Mouse (Mus musculus) bone marrow, adult 2 months (tissue): ENCODE measurements around the gene Opa3. TPM values are rescaled to one million over a fixed set of nuclear protein-coding genes. Genes with fewer than 3 reads are reported as not detected.

Experiments
- H3K27ac ChIP-seq: fragments of 200-500 bp; 2 replicates; pipeline ENCODE4 v1.5.1; 2012; ENCODE audit warnings: low read depth, mild to moderate bottlenecking, control low read depth, inconsistent platforms, low read length; ENCODE audit not compliant: control insufficient read depth, poor library complexity, insufficient read depth
- H3K4me1 ChIP-seq: fragments of 200-500 bp; 2 replicates; pipeline ENCODE4 v1.6.1; 2011; ENCODE audit warnings: low read length; ENCODE audit not compliant: control insufficient read depth, insufficient read depth
- H3K4me3 ChIP-seq: fragments of 200-500 bp; replicated peaks from 2 replicates; pipeline ENCODE3; 2011; ENCODE audit warnings: mild to moderate bottlenecking, low read depth, low read length, control low read depth; ENCODE audit not compliant: control insufficient read depth
- CTCF ChIP-seq: fragments of 200-500 bp; IDR thresholded peaks from 2 replicates; pipeline ENCODE4 v1.5.1; 2011; ENCODE audit warnings: low read length, control low read depth; ENCODE audit not compliant: control insufficient read depth, insufficient read depth
- POLR2A ChIP-seq: fragments of 200-500 bp; IDR thresholded peaks from 2 replicates; pipeline ENCODE4 v1.6.1; 2011; ENCODE audit warnings: low read depth, mild to moderate bottlenecking, control low read depth, low read length, borderline replicate concordance; ENCODE audit not compliant: control insufficient read depth
- WGBS: fragments of 180-500 bp; shearing (Covaris S2); methylation state at CpG from one replicate; pipeline ENCODE4 v1.1.7; 2018; 5-methylcytosine and 5-hydroxymethylcytosine counted together
- polyA plus RNA-seq: library from polyadenylated mRNA; stranded (reverse); fragments of >200 nt; gene quantifications from 2 replicates; pipeline ENCODE4 v1.2.4, GENCODE M21; 2011; ENCODE audit warnings: low replicate concordance; ENCODE audit not compliant: missing spikeins, insufficient read depth, insufficient read length

The Opa3 gene
- polyA plus RNA-seq, 1 experiment: 7.5 TPM

DNA sequence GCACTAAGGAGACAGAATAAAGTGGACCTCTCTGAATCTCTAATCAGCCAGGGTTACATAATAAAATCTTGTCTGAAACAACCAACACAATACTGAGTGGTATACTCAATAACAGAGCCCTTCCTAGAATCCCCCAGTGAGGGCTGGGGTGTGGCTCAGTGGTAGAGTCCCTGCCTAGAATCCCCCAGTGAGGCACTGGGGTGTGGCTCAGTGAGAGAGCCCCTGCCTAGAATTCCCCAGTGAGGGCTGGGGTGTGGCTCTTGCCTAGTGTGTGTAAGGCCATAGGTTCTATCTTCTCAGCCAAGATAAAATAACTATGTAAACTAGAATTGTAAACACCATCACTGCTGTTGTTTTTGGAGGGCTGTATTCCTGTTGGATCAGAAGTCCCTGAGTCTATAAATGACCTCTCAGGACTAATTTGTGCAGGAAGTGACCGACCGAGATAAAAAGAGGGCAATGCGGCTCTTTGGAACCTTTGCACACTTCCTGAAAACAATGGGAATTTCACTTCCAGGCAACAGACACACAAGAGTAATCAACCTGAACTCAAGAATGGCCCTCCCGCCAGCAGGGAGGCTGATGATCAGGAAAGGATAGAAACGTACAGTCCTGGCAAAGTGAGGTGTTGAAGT lies 17.0 kb upstream of the Opa3 start:
- Histone ChIP-seq H3K27ac (no peak overlapping the region), H3K4me1 (no peaks in the 10 kb centered on the region; the same call in 1 of the 2 replicates), H3K4me3 (no peak overlapping the region)
- TF ChIP-seq POLR2A (no peak), CTCF (no peak)
- 72% methylated on average over 5 of the region's 5 CpGs for WGBS

DNA sequence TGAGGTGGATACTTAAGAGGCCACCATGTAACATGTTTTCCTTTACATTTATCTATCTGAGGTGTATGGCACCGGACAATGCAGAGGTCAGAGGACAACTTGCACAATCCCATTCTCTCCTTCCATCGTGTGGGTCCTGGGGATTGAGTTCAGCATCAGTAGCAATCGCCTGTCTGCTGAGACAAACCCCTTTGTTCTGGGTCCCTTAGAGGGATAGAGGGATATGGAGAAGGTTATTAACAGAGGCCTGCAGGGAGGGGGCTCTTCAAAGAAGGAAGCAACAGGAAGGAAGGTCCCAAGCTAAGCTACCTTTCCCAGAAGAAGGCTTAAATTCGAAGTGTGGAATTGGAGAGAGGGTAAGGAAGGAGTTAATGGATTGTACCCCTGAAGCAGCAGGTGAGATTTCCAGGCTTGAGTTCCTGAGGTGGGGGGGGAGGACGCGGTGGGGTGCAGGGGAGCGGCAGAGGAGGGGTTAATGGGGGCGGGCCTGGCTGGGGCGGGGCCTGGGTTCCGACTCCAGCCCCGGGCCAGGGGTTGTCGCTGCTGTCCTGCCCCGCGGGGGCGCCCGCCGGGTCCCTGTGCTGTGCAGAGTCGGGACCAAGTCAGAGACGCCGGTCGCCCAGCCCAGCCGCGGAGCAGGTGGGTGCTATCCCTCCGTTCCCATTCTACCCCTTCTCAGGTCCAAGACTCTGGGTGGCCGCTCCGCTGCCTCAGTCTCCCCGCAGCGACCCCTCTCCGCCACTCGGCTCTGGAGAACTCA lies 16.0 kb upstream of the Opa3 start, which contains the start of gene Gpr4:
Gene Gpr4 (plus strand): TSS at position 543 of the 760 bp plus-strand sequence.
- Histone ChIP-seq H3K27ac (no peak within 1 kb of the TSS), H3K4me3 (no peak within 1 kb of the TSS), H3K4me1 (no peaks in the 10 kb centered on the region; the same call in 1 of the 2 replicates)
- 8% methylated on average over 28 of the region's 30 CpGs for WGBS
- TF ChIP-seq POLR2A (no peak), CTCF (no peak)

DNA sequence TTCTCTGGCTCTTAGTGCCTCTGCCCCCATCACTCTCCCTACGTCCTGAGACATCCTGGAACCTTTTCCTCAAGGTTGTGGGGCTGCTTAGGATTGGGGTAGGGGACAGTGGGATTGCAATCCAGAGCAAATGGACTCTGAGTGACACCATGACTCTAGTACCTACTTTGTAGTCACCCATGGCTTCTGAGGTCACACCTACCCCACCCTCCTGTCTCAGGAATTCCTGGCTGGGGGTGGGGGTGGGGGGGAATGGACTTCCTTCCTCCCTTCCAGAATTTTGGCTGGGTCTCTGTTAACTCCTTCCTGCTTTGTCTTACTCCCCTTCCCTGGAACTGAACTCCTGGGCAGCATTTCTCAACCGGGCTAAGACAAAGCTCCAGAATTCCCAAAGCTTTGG lies 14.7 kb upstream of the Opa3 start:
- no peak overlapping the region for H3K27ac ChIP-seq
- no peaks in the 10 kb centered on the region; the same call in 1 of the 2 replicates for H3K4me1 ChIP-seq
- H3K4me3 ChIP-seq: no peak overlapping the region
- 77% methylated on average over 2 of the region's 2 CpGs for WGBS
- TF ChIP-seq POLR2A: no peak
- no peak for TF ChIP-seq CTCF

DNA sequence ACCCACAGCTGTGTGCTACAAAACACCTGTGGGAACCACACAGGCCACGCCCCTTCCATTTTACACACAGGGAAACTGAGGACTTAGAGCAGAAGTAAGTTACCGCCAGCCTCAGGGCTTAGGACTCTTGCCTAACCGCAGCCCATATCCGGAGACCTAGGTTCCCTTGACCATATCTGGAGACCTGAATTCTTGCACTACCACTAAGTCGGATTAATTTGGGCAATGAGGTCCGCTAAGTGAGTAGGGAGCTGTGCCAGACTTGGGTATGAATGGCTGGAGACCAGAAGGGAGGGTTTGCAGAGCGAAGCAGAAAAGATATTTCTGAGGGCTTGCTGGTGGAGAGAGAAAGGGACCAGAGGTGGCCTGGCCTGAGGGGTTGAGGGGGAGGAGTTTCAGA lies 13.8 kb upstream of the Opa3 start:
- no peak for TF ChIP-seq CTCF
- no peak for TF ChIP-seq POLR2A
- 8% methylated on average over 7 of the region's 7 CpGs for WGBS
- no peak overlapping the region for H3K4me3 ChIP-seq
- H3K27ac ChIP-seq: no peak overlapping the region
- H3K4me1 ChIP-seq: no peaks in the 10 kb centered on the region; the same call in 1 of the 2 replicates

DNA sequence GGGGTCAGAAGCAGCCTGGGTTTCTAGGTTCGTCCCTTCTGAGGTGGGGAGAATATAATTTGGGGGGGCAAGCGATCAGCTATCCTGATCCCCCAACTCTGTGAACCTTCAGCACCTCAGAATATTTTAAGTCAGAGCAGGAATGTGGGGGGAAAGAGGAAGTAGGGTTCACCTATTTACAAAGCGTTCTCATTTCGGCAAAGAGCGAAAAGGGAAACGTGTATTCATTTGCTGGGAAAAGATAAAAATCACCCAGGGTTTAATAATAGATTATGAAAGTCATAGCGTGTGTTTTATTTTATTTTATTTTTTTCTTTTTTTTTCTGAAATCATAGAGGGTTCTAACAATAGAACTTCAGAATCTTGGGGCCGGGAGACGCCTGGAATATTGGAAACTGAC lies 13.2 kb upstream of the Opa3 start:
- H3K4me1 ChIP-seq: no peaks in the 10 kb centered on the region; the same call in 1 of the 2 replicates
- no peak overlapping the region for H3K4me3 ChIP-seq
- WGBS: 3% methylated on average over 9 of the region's 9 CpGs
- no peak overlapping the region for H3K27ac ChIP-seq
- TF ChIP-seq POLR2A (no peak), CTCF (no peak)

DNA sequence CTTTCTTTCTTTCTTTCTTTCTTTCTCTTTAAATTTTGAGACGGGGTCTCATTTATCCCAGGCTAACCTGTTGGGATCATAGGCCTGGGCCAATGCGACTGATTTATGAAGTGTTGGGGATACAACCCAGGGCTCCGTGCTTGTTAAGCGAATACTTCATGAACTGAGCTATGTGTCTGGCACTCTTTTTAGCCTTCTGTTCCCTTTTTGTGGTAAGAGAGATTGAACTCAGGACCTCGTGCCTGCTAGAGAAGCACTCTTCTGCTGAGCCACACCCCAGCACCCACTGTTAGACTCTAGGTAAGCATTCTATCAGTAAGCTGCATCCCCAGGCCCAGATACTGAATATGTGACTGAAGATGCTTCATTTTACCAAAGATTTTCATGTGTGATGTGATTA lies 10.6 kb upstream of the Opa3 start:
- WGBS: 13% methylated on average over 5 of the region's 5 CpGs
- Histone ChIP-seq H3K4me3 (no peak overlapping the region), H3K27ac (no peak overlapping the region), H3K4me1 (no peaks in the 10 kb centered on the region; the same call in 1 of the 2 replicates)
- no peak for TF ChIP-seq CTCF
- TF ChIP-seq POLR2A: no peak

DNA sequence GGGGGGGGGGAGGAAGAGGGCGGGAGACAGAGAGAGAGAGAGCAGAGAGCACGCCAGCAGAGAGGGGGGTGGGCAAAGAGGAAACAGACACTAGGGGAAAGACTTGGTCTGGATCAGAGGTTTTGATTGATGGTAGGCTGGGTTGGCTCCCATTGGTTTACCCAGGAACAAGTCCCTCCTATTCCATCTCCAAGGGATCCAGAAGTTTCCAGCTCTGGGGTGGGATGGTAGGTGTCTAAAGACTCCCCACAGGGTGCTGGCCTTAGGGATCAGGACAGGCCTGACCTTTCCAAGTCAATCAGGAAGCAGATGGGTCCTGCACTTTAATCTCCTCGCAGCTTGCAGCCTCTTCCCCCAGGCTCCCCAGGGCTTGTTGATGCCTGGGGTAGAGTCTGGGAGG lies 10.2 kb upstream of the Opa3 start:
- WGBS: 0% methylated on average over 3 of the region's 3 CpGs
- H3K4me3 ChIP-seq: no peak overlapping the region
- no peak for TF ChIP-seq POLR2A
- TF ChIP-seq CTCF: no peak
- H3K27ac ChIP-seq: no peak overlapping the region
- H3K4me1 ChIP-seq: no peaks in the 10 kb centered on the region; the same call in 1 of the 2 replicates

DNA sequence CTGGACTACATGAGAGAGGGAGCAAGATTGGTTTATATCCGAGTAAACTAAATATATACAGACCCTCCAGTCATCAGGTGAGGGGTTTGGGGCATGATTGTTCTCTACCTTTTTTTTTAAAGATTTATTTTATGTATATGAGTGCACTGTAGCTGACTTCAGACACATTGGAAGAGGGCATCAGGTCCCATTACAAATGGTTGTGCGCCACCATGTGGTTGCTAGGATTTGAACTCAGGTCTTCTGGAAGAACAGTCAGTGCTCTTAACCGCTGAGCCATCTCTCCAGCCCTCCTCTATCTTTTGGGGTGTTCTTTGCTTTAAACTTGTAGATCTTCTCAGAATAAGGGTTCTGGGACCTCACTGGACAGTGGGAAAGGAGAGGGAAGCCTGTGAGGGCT lies 8.1 kb upstream of the Opa3 start:
- Histone ChIP-seq H3K27ac (no peak overlapping the region), H3K4me3 (no peak overlapping the region), H3K4me1 (no peaks in the 10 kb centered on the region; the same call in 1 of the 2 replicates)
- TF ChIP-seq POLR2A (no peak), CTCF (no peak)
- WGBS: 83% methylated on average over 3 of the region's 3 CpGs
